Comparison of ENCODE assay signal across 19 mouse cellular contexts in genomic region chr3:63131883-63132282, GRCm38 (mm10).
DNase-seq lines count a peak whose midpoint lies in the region; ATAC-seq and TF ChIP-seq lines count a peak whose summit lies in the region.
"Had no signal": no experiment of that assay in that cellular context is flagged by ENCODE, and none has a peak within 500 bp of the region (broad histone marks: within the 10 kb centered on the region; RNA-seq: fewer than 3 reads in every experiment).

No protein-coding gene starts in this region.

- no peak for ATAC-seq in hindbrain, postnatal 0 days
- ATAC-seq: forebrain, embryonic 13.5 days; forebrain, embryonic 15.5 days; forebrain, postnatal 0 days had no signal

- H3K9me3 ChIP-seq in ES-E14 (ENCODE audit: control insufficient read depth, insufficient read depth, low read depth, low read length), result no peaks in the 10 kb centered on the region
- H3K9me3 ChIP-seq in hindbrain, postnatal 0 days (ENCODE audit: low read length), result no peaks in the 10 kb centered on the region
- H3K9me3 ChIP-seq: embryonic facial prominence, embryonic 10.5 days; embryonic facial prominence, embryonic 12.5 days; forebrain, embryonic 13.5 days; forebrain, embryonic 15.5 days had no signal

- peak; percentile 27 for DNase-seq in 3T3-L1 (ENCODE audit: low read depth, low spot score)
- no peak for DNase-seq in ES-E14 (ENCODE audit: low read depth, low spot score)
- peak; percentile 44 for DNase-seq in NIH3T3 (ENCODE audit: low read depth)
- no peak for DNase-seq in urinary bladder, adult 18-20 months (ENCODE audit: low spot score in 2 of 2)
- DNase-seq in heart, adult 8-10 months (ENCODE audit: low spot score), result no peak
- no peak for DNase-seq in hindbrain, postnatal 0 days (ENCODE audit: low spot score)
- DNase-seq: adrenal gland, adult 8-10 months; adrenal gland, postnatal 14 days; adrenal gland, postnatal 36 days; cerebellum, adult 11-12 months; cerebellum, adult 2 months; cerebellum, adult 9-10 months; cerebellum, postnatal 10 days; cerebellum, postnatal 25 days; forebrain, postnatal 0 days had no signal

- no peaks in the 10 kb centered on the region for H3K27me3 ChIP-seq in hindbrain, postnatal 0 days (ENCODE audit: insufficient read depth, low read length)
- H3K27me3 ChIP-seq: embryonic facial prominence, embryonic 12.5 days; forebrain, embryonic 13.5 days; forebrain, embryonic 15.5 days had no signal

- H3K36me3 ChIP-seq in ES-E14 (ENCODE audit: control insufficient read depth, insufficient read depth, low read length, poor library complexity, severe bottlenecking), result no peaks in the 10 kb centered on the region
- no peaks in the 10 kb centered on the region for H3K36me3 ChIP-seq in hindbrain, postnatal 0 days (ENCODE audit: insufficient read depth, low read length)
- H3K36me3 ChIP-seq: embryonic facial prominence, embryonic 10.5 days; embryonic facial prominence, embryonic 12.5 days; forebrain, embryonic 15.5 days had no signal

- H3K27ac ChIP-seq in ES-E14 (ENCODE audit: insufficient read depth, low read depth, low read length, poor library complexity, severe bottlenecking), result no peak overlapping the region
- H3K27ac ChIP-seq in hindbrain, postnatal 0 days, result no peak overlapping the region
- H3K27ac ChIP-seq: embryonic facial prominence, embryonic 10.5 days; embryonic facial prominence, embryonic 12.5 days; forebrain, embryonic 13.5 days; forebrain, embryonic 15.5 days had no signal

- no peaks in the 10 kb centered on the region for H3K4me1 ChIP-seq in ES-E14 (ENCODE audit: control insufficient read depth in 2 of 2, insufficient read depth in 2 of 2, low read length in 2 of 2, poor library complexity in 1 of 2)
- H3K4me1 ChIP-seq in hindbrain, postnatal 0 days (ENCODE audit: insufficient read depth, low read length), result no peaks in the 10 kb centered on the region
- H3K4me1 ChIP-seq: embryonic facial prominence, embryonic 12.5 days; forebrain, embryonic 13.5 days; forebrain, embryonic 15.5 days had no signal

- TF ChIP-seq CTCF in hindbrain, postnatal 0 days (IDR thresholded peaks at IDR 0.05; ENCODE audit: low read depth), result no peak

- H3K9ac ChIP-seq in ES-E14 (ENCODE audit: insufficient read depth, low read depth, low read length, poor library complexity, severe bottlenecking), result no peak overlapping the region
- H3K9ac ChIP-seq in hindbrain, postnatal 0 days (replicated peaks; ENCODE audit: low read length), result no peak overlapping the region
- H3K9ac ChIP-seq: embryonic facial prominence, embryonic 12.5 days; forebrain, embryonic 13.5 days; forebrain, embryonic 15.5 days; forebrain, postnatal 0 days had no signal

- in situ Hi-C loops in ES-E14 (cut with MboI; ENCODE audit: low sequenced_read_pairs in 2 of 2, unreplicated experiment in 2 of 2), result no loop called here

- 80% methylated on average over 3 of the region's 3 CpGs for WGBS in hindbrain, postnatal 0 days

- H3K4me2 ChIP-seq in hindbrain, postnatal 0 days (ENCODE audit: low read depth, low read length), result no peak overlapping the region
- H3K4me2 ChIP-seq: embryonic facial prominence, embryonic 12.5 days; forebrain, embryonic 13.5 days; forebrain, embryonic 15.5 days had no signal

- H3K4me3 ChIP-seq in ES-E14 (ENCODE audit: insufficient read depth in 1 of 2, low read depth in 1 of 2, low read length in 2 of 2, poor library complexity in 1 of 2, severe bottlenecking in 1 of 2), result no peak overlapping the region
- H3K4me3 ChIP-seq in hindbrain, postnatal 0 days (ENCODE audit: low read length), result no peak overlapping the region
- H3K4me3 ChIP-seq: embryonic facial prominence, embryonic 10.5 days; embryonic facial prominence, embryonic 12.5 days; forebrain, embryonic 13.5 days; forebrain, embryonic 15.5 days had no signal

TF ChIP-seq in ES-E14, 5 proteins besides CTCF, POLR2A, EP300 and RAD21:
- TF ChIP-seq ZNF384 (IDR thresholded peaks at IDR 0.05; ENCODE audit: low read depth, low read length) (no peak), CHD2 (IDR thresholded peaks at IDR 0.05; ENCODE audit: low read depth, low read length) (no peak), MAFK (IDR thresholded peaks at IDR 0.05; ENCODE audit: insufficient read depth, low read depth, low read length) (peak; percentile 98)
TF ChIP-seq in ES-E14: peak in this region for 1.

Comparison
In these comparisons a context has a peak if more than half of its experiments do, and no peak if none do; other contexts are left out.
1. DNase-seq: peak in 3T3-L1 (single experiment) and NIH3T3 (single experiment); none in ES-E14 (single experiment), urinary bladder, adult 18-20 months (0 of 2), heart, adult 8-10 months (single experiment) and hindbrain, postnatal 0 days (single experiment).